Mouse (Mus musculus) hindlimb bud, embryonic 11.5 days (tissue): ENCODE measurements around the gene Adam8.

Experiments used
- DNase-seq: peaks from one replicate; pipeline ENCODE4 v3.0.0-alpha.2; 2012; ENCODE audit warnings: low read depth, low spot score; ENCODE audit errors: extremely low spot score

Adam8 gene

GRCm38 (mm10) chr7:139949893-139950282, 42.5 kb downstream of the Adam8 start:
- DNase-seq, result no peak

GRCm38 (mm10) chr7:139946032-139946431, 46.3 kb downstream of the Adam8 start:
- no peak for DNase-seq

- DNase-seq, result no peak
Measured at GRCm38 (mm10) chr7:139945516-139945915, 46.8 kb downstream of the Adam8 start.

- DNase-seq, result no peak
Measured at GRCm38 (mm10) chr7:139944291-139945240, 47.8 kb downstream of the Adam8 start.

- no peak for DNase-seq
Measured at GRCm38 (mm10) chr7:139943674-139944281, 48.6 kb downstream of the Adam8 start, which contains the start of gene Utf1. TSS of gene Utf1 (plus strand) at chr7:139943789.

- DNase-seq, result no peak
Measured at GRCm38 (mm10) chr7:139940476-139941209, 51.7 kb downstream of the Adam8 start.

- no peak for DNase-seq
Measured at GRCm38 (mm10) chr7:139937810-139938209, 54.6 kb downstream of the Adam8 start.

GRCm38 (mm10) chr7:139937138-139937537, 55.2 kb downstream of the Adam8 start:
- DNase-seq, result no peak

- no peak for DNase-seq
Measured at GRCm38 (mm10) chr7:139936705-139937104, 55.7 kb downstream of the Adam8 start.

- no peak for DNase-seq
Measured at GRCm38 (mm10) chr7:139930732-139931131, 61.6 kb downstream of the Adam8 start.
